Comparison of ENCODE assay signal across 8 mouse cellular contexts in genomic region chr7:82864991-82865771, GRCm38 (mm10). TPM values are rescaled to one million over a fixed set of nuclear protein-coding genes. Genes with fewer than 3 reads are reported as not detected.
DNase-seq lines count a peak whose midpoint lies in the region; ATAC-seq and TF ChIP-seq lines count a peak whose summit lies in the region.

No protein-coding gene starts in this region.

- TF ChIP-seq CTCF in heart, adult 2 months (IDR thresholded peaks at IDR 0.05): no peak

- intact Hi-C loops in heart, adult 2 months (cut with DNase I): loop anchor here (5.0 to 10.0 kb wide), 5 partner anchors 148 to 1027 kb away; partner anchors contain the start of gene Stard5
- intact Hi-C loops in heart, postnatal 25 days (cut with DNase I): loop anchor here (2.0 to 10.0 kb wide), 2 partner anchors 150 to 1020 kb away; partner anchors contain the start of genes Mesd and Tlnrd1

- ATAC-seq in embryonic facial prominence, embryonic 11.5 days (replicated peaks; ENCODE audit: insufficient number of reproducible peaks, low FRiP score, low TSS enrichment, low read depth): no peak
- ATAC-seq in hindbrain, embryonic 16.5 days: no peak
- no peak for ATAC-seq in lung, embryonic 15.5 days (ENCODE audit: borderline replicate concordance, extremely low read depth, low FRiP score, low TSS enrichment)

- H3K27me3 ChIP-seq in heart, adult 2 months (ENCODE audit: control insufficient read depth, insufficient read depth, low read length): no peaks in the 10 kb centered on the region
- no peaks in the 10 kb centered on the region for H3K27me3 ChIP-seq in embryonic facial prominence, embryonic 11.5 days (ENCODE audit: control insufficient read depth, insufficient read depth, low read length)
- H3K27me3 ChIP-seq in hindbrain, embryonic 16.5 days (replicated peaks; ENCODE audit: control insufficient read depth, insufficient read depth, low read length): no peaks in the 10 kb centered on the region
- H3K27me3 ChIP-seq in lung, embryonic 15.5 days: no peaks in the 10 kb centered on the region

- no peaks in the 10 kb centered on the region for H3K36me3 ChIP-seq in heart, adult 2 months (ENCODE audit: control insufficient read depth, insufficient read depth, low read length)
- H3K36me3 ChIP-seq in embryonic facial prominence, embryonic 11.5 days (replicated peaks; ENCODE audit: control insufficient read depth, insufficient read depth, low read depth, low read length): peaks cover 11% of the 10 kb centered on the region
- peaks cover 4% of the 10 kb centered on the region; the same call in 1 of the 2 replicates for H3K36me3 ChIP-seq in hindbrain, embryonic 16.5 days (ENCODE audit: control insufficient read depth, insufficient read depth, low read length)
- H3K36me3 ChIP-seq in lung, embryonic 15.5 days: peaks cover 8% of the 10 kb centered on the region

- H3K4me2 ChIP-seq in embryonic facial prominence, embryonic 11.5 days (ENCODE audit: low read depth, low read length): peak overlapping the region; percentile 92
- H3K4me2 ChIP-seq in hindbrain, embryonic 16.5 days (ENCODE audit: low read length): peak overlapping the region; percentile 81
- peak overlapping the region; percentile 92 for H3K4me2 ChIP-seq in lung, embryonic 15.5 days

- peak overlapping the region; percentile 97 for H3K4me3 ChIP-seq in heart, adult 2 months
- H3K4me3 ChIP-seq in embryonic facial prominence, embryonic 11.5 days (ENCODE audit: low read depth, low read length): peak overlapping the region; percentile 99
- peak overlapping the region; percentile 93 for H3K4me3 ChIP-seq in hindbrain, embryonic 16.5 days (ENCODE audit: low read length)
- peak overlapping the region; percentile 96 for H3K4me3 ChIP-seq in lung, embryonic 15.5 days

- WGBS in heart, adult 2 months: 4% methylated on average over 22 of the region's 22 CpGs
- 1% methylated on average over 22 of the region's 22 CpGs for WGBS in embryonic facial prominence, embryonic 11.5 days
- WGBS in hindbrain, embryonic 16.5 days: 2% methylated on average over 22 of the region's 22 CpGs
- 1% methylated on average over 22 of the region's 22 CpGs for WGBS in lung, embryonic 15.5 days

- H3K9me3 ChIP-seq in embryonic facial prominence, embryonic 11.5 days (replicated peaks; ENCODE audit: control insufficient read depth, low read length): no peaks in the 10 kb centered on the region
- no peaks in the 10 kb centered on the region for H3K9me3 ChIP-seq in hindbrain, embryonic 16.5 days (ENCODE audit: control insufficient read depth, low read length)
- no peaks in the 10 kb centered on the region for H3K9me3 ChIP-seq in lung, embryonic 15.5 days

- no peaks in the 10 kb centered on the region for H3K79me2 ChIP-seq in heart, adult 2 months (replicated peaks; ENCODE audit: control insufficient read depth, insufficient read depth, low read length)

- peak overlapping the region; percentile 70 for H3K9ac ChIP-seq in heart, adult 2 months (ENCODE audit: low read depth, low read length)
- peak overlapping the region; percentile 100 for H3K9ac ChIP-seq in embryonic facial prominence, embryonic 11.5 days (replicated peaks; ENCODE audit: low read length)
- H3K9ac ChIP-seq in hindbrain, embryonic 16.5 days (ENCODE audit: low read depth, low read length): peak overlapping the region; percentile 94
- H3K9ac ChIP-seq in lung, embryonic 15.5 days: peak overlapping the region; percentile 73

- peak in 1 of 2 experiments; percentile 21 for DNase-seq in heart, adult 2 months
- no peak for DNase-seq in heart, postnatal 25 days (ENCODE audit: low spot score)
- DNase-seq in MN1 (ENCODE audit: low spot score): peak; percentile 65
- peak; percentile 74 for DNase-seq in embryonic facial prominence, embryonic 11.5 days (ENCODE audit: low spot score)
- peak; percentile 43 for DNase-seq in testis, postnatal 10 days (ENCODE audit: low spot score)
- no peak for DNase-seq in spleen, postnatal 14 days (ENCODE audit: low spot score in 2 of 2)

- TF ChIP-seq POLR2A in heart, adult 2 months (IDR thresholded peaks at IDR 0.05; ENCODE audit: insufficient read depth, low read depth, low read length): no peak

- peak overlapping the region; percentile 96 for H3K27ac ChIP-seq in heart, adult 2 months
- H3K27ac ChIP-seq in embryonic facial prominence, embryonic 11.5 days (replicated peaks; ENCODE audit: low read depth, low read length): peak overlapping the region; percentile 100
- peak overlapping the region; percentile 100 for H3K27ac ChIP-seq in hindbrain, embryonic 16.5 days (ENCODE audit: low read depth, low read length)
- peak overlapping the region; percentile 95 for H3K27ac ChIP-seq in lung, embryonic 15.5 days

- TF ChIP-seq EP300 in heart, adult 2 months (IDR thresholded peaks at IDR 0.05; ENCODE audit: insufficient read depth, low read depth, low read length): no peak

- peaks cover 4% of the 10 kb centered on the region for H3K4me1 ChIP-seq in heart, adult 2 months (ENCODE audit: control insufficient read depth, insufficient read depth, low read length)
- H3K4me1 ChIP-seq in embryonic facial prominence, embryonic 11.5 days (ENCODE audit: control insufficient read depth, insufficient read depth, low read length): no peaks in the 10 kb centered on the region
- peaks cover 14% of the 10 kb centered on the region for H3K4me1 ChIP-seq in hindbrain, embryonic 16.5 days (ENCODE audit: control insufficient read depth, insufficient read depth, low read depth, low read length)
- peaks cover 27% of the 10 kb centered on the region for H3K4me1 ChIP-seq in lung, embryonic 15.5 days

RNA-seq across cellular contexts. Expression of gene Mex3b, which starts 2.0 kb away (rescaled TPM):
- total RNA-seq in heart, adult 2 months (2021): 1 to 10 TPM; 1.4 TPM
- 1.7 and 2.1 TPM in 2 replicates for polyA plus RNA-seq in heart, adult 2 months (2012; rRNA removed)
- 1 to 10 TPM; 1.6 to 2.5 TPM for total RNA-seq in heart, postnatal 25 days (2021)
- 39.7 and 41.6 TPM in 2 replicates for polyA plus RNA-seq in embryonic facial prominence, embryonic 11.5 days (2014; fragmentation: Nextera tagmentation; extraction: Ambion mirVana)
- polyA plus RNA-seq in hindbrain, embryonic 16.5 days (2015; fragmentation: Nextera tagmentation; extraction: Ambion mirVana): 20.7 and 21.6 TPM in 2 replicates
- 11.0 and 12.0 TPM in 2 replicates for polyA plus RNA-seq in lung, embryonic 15.5 days (2015; fragmentation: Nextera tagmentation; extraction: Ambion mirVana)

Comparison
In these comparisons a context has a peak if more than half of its experiments do, and no peak if none do; other contexts are left out.
1. DNase-seq: peak in MN1 (single experiment), embryonic facial prominence, embryonic 11.5 days (single experiment) and testis, postnatal 10 days (single experiment); none in heart, postnatal 25 days (single experiment) and spleen, postnatal 14 days (0 of 2).
2. Peak in every context shown above with its lines, with median percentiles within 50 percentile points of each other: H3K27ac ChIP-seq, H3K4me3 ChIP-seq, H3K9ac ChIP-seq and H3K4me2 ChIP-seq.